Mouse (Mus musculus) lung, adult 10 weeks (tissue): ENCODE data around the gene Msrb2. TPM values are rescaled to one million over a fixed set of nuclear protein-coding genes. Genes with fewer than 3 reads are reported as not detected.

Source experiments
- polyA plus RNA-seq: library from polyadenylated mRNA; stranded (reverse); fragments of 350-450 nt; fragmentation: Illumina TruSeq; extraction: RNeasy Lipid Tissue Mini Kit (QIAGEN cat#74804); gene quantifications from one replicate; pipeline ENCODE4 v1.2.3, GENCODE M21; 2014; ENCODE audit warnings: low read depth, low replicate concordance; ENCODE audit not compliant: insufficient read depth

The Msrb2 gene
- 28.8 TPM for polyA plus RNA-seq

GRCm38 (mm10) chr2:19371390-19372158, at the start of gene Msrb2:
Msrb2 (plus strand) TSS chr2:19371440.

Other genes with a start within 250 kb of the Msrb2 start
- 2.3 TPM for gene Armc3, start 172.1 kb upstream of the Msrb2 start, polyA plus RNA-seq
- not detected for gene Ptf1a, start 74.2 kb downstream of the Msrb2 start, polyA plus RNA-seq
- gene 4921504E06Rik, start 182.5 kb downstream of the Msrb2 start, polyA plus RNA-seq = not detected